Mouse (Mus musculus): ENCODE measurements around the gene Ccdc144b.

Gene Ccdc144b

DNA sequence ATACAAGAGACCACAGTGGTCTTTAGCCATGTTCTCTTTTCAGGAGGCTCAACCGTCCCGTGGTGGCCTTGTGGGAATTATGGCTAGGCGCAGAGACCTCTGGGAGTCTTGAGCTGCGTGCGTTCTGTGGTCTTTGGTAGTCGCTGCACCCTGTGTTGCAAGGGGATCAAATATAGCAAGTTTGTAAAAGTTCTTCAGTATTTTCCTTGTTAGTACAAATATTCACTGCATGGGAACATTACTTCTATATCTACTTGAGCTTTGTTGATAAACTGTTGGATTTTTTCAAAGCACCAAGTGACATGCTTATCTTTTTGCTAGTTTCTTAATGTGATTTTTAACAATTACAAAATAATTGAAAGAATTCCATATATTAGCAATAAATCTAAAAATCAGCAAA is at the start of gene Ccdc144b:
TSS of gene Ccdc144b (minus strand) at position 101 of the 400 bp plus-strand sequence.
- no peak for DNase-seq

DNA sequence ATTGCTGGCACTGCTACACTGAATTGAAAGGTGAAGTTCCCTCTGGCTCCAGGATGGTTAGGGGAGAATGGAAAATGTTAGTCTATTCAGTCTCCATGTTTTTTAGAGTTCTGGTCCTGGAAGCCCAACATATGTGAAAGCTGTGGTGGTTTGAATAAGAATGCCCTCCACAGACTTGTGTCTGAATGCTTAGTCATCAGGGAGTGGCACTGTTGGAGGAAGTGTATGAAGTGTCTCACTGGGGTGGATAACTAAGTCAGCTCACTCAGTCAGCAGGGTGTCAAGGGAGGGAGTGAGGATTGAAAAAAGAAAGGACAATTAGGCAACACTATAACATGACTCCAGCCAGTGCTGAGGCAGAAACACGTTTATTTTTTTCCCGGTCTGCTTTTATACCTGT is 42.0 kb upstream of the Ccdc144b start:
- DNase-seq, result no peak

DNA sequence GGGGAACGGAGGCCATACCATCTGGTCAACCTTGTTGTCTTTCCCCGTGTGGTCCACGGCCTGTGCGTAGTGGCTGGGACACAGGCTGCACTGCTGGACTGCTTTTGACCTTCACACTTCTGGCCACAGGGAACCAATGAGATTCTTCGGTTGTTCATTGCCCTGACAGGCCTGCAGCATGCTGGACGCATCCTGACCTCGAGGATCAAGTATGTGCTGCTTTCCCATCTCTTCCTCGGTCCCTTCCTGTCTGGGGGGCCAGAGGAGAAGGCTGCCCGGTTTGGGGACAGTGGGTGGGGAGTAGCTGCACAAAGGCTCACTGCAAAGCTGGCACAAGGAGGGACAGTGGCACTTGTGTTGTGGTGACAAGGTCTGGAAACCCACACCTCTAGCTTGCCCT is 34.2 kb upstream of the Ccdc144b start:
- DNase-seq, result no peak

DNA sequence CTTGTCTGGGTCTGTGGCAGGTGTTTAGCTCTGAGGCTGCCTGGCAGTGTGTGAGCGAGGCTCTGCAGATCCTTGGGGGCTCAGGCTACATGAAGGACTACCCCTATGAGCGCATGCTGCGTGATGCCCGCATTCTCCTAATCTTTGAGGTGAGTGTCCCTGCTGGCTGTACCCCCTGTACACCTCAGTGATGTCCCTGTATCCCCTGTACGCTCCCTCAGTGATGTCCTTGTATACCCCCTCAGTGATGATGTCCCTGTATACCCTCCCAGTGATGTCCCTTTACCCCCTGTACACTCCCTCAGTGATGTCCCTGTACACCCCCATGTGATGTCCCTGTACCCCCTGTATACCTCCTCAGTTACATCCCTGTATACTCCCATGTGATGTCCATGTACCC is 32.0 kb upstream of the Ccdc144b start:
- DNase-seq, result no peak

DNA sequence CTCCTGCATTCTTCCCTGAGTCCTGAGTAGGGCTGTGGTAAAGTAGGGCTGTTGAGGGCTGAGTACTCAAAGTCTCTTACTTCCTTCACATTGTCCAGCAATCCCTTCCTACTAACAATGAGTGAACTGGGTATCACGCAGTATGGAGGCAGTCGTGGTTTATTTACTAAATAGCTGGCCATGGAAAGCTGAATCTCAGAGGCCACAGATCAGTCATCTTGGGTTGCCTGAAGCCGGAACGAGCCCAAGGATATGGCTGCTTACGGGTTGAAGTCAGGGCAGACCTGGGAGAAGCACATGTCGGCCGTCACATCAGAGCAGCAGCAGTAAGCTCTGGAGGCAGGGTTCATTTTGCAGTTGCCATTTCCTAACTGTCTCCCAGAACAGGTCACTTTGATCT is 30.0 kb upstream of the Ccdc144b start:
- DNase-seq, result no peak

- DNase-seq, result no peak
Observed at GRCm38 (mm10) chr3:36082843-36083242, 29.5 kb upstream of the Ccdc144b start.

- no peak for DNase-seq
Observed at GRCm38 (mm10) chr3:36080741-36081140, 27.4 kb upstream of the Ccdc144b start.

DNA sequence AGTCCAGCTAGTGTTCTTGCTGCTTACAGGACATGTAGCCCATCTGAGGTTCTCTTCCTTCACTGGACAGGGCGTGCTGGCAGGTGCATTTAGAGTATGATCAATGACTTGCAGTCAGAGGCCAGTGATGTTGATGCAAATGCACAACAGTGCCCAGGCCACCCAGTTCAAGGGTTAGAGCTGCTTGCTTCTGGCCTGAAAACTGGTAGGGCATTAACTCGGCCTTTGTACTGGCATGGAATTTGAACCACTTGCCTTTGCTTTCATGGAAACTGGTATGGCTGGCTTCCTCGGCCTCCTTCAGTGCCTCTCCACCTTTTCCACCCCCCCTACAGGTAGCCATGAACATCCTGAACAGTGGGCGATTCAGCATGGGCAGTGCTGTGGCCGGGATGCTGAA is 26.5 kb upstream of the Ccdc144b start:
- DNase-seq, result peak; percentile 49

DNA sequence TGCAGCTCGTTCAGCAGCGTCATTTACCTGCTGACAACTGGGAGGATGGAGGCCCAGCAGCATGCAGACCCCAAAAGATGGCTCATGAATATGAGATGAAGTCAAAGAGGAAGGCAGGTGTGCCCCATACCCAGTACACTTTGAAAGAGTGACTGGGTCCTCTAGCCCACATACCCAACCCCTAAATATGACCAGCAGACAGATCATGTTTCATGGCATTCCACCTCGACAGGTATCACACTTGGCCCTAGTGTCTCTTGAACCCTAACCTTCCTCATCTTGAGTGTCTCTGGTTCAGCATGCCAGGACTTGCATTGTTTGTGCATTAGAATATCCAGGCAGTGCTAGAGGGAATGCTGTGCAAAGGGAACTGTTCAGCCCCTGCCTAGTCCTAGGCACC is 24.0 kb upstream of the Ccdc144b start:
- no peak for DNase-seq

- no peak for DNase-seq
Observed at GRCm38 (mm10) chr3:36075466-36075865, 22.1 kb upstream of the Ccdc144b start.

DNA sequence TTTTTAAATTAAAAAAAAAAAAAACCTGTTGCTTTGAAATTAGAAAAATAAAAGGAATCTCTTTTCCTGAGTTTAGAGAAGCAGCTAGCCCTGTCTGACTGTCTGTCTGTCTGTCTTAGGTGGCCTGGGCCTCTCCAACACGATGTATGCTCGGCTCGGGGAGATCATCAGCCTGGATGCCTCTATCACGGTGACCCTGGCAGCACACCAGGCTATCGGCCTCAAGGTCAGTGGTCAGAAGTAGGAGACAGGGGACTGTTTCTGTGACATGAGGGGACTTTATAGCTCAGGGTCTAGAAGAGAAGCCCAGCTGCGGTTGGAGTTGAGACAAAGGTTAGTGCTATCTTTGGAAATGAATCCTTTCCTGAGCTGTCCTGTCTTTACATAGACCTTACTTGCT is 20.9 kb upstream of the Ccdc144b start:
- no peak for DNase-seq

DNA sequence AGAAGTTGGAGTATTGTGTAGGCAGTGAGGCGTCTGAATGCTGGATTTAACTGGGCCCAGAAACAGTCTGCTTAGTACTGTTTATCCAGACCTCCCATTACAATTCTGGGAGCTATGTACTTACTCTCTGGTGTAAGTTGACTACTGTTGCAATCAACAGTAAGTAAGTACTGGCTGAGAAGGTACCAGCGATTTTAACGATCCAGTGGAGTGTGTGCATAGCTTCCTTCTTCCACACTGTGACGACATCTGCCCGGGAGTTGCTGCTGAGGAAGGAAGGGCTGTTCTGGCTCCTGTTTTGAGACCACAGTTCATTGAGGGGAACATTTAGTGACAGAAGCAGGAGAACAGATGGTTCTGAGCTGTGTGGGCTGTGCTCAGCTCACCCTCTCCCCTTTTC is 17.7 kb upstream of the Ccdc144b start:
- no peak for DNase-seq

- no peak for DNase-seq
Observed at GRCm38 (mm10) chr3:36070436-36070835, 17.1 kb upstream of the Ccdc144b start.

GRCm38 (mm10) chr3:36067731-36068130 is 14.4 kb upstream of the Ccdc144b start:
- no peak for DNase-seq

- peak; percentile 95 for DNase-seq
Observed at GRCm38 (mm10) chr3:36065843-36066651, 12.7 kb upstream of the Ccdc144b start, which contains the start of gene Acad9. Acad9 (plus strand) TSS chr3:36065979.

GRCm38 (mm10) chr3:36065166-36065565 is 11.8 kb upstream of the Ccdc144b start:
- DNase-seq, result no peak

DNA sequence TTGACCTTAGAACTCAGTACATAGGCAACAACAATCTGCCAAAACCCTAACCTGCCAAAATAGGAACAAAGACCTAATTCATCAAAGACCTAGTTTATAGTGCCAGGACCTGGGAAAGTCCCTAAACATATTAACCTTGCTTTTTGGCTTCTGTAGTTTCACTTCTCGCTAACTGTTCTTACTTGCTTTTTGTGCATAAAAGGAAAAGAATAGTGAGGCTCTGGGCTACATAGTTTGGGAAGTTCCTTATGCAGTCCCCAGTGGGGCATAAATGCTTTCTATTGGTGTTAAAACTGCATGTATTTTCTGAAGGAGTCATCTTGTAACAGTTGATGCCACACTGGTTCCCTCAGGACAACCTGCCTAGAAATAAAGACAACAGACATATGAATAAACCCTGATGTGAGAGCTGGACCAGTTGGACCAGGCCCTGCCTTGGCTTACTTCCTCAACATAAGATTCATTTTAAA is 11.3 kb upstream of the Ccdc144b start:
- no peak for DNase-seq

- DNase-seq, result peak; percentile 76
Observed at GRCm38 (mm10) chr3:36060096-36060850, 6.9 kb upstream of the Ccdc144b start.

DNA sequence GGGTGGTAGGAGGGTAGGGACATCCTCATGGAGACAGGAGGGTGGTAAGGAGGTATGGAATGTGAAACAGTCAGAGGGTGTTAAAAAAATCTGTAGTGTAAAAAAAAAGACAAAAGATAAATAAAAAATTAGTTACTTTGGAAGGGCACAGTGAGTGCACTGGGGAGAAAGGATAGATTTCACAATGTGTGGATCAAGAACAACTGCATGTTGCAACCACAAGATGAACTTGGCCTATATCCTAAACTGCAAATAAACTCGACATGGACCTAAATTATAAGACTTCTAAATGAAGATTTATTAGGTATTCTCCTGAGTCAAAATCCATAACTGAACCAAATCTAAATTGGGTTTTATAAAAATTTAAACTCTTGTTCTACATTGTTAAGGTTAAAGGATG is 4.2 kb downstream of the Ccdc144b start:
- DNase-seq, result no peak

DNA sequence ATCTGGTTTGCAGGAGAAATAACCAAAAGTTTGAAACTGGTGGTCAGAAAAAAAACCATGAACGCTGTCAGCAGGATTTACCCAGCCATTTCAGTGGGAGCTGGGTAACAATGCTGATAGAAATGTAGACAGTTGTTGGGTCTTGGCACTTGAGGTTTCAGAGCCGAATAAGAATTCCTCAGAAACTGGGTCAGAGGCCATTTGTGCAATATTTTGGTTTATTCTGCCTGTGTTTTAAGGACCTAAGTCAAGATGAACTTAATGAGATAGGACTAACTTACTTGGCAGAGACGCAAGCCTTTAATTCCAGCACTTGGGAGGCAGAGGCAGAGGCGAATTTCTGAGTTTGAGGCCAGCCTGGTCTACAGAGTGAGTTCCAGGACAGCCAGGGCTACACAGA is 8.3 kb downstream of the Ccdc144b start:
- DNase-seq, result no peak

DNA sequence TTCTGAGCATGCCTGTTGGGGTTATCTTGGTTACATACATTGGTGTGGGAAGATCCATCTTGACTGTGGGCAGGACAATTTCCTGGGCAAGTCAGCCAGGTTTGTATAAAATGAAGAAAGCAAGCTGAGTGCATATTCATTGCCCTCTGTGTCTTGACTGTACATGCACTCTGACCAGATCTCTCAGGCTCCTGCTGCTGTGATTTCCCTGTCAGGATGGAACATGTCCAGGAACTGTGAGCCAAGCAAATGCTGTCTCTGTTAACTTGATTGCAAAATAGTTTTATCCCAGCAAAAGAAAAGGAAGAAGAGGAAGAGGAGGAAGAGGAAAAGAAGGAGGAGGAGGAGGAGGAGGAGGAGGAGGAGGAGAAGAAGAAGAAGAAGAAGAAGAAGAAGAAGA is 8.8 kb downstream of the Ccdc144b start:
- DNase-seq, result no peak

GRCm38 (mm10) chr3:36031740-36032510 is 21.4 kb downstream of the Ccdc144b start:
- no peak for DNase-seq

- DNase-seq, result no peak
Observed at GRCm38 (mm10) chr3:36029993-36030392, 23.4 kb downstream of the Ccdc144b start.

Measured in kidney, postnatal 14 days (tissue).